Mouse (Mus musculus) gastrocnemius, adult 2 months (tissue): ENCODE measurements around the gene Ccdc57. TPM values are rescaled to one million over a fixed set of nuclear protein-coding genes. Genes with fewer than 3 reads are reported as not detected.

Experiments
- DNase-seq: peaks from one replicate; pipeline ENCODE4 v3.0.0; 2022
- H3K27ac ChIP-seq: fragments of 200-600 bp; 2 replicates; pipeline ENCODE4 v1.8.1; 2022; ENCODE audit warnings: mild to moderate bottlenecking
- H3K4me3 ChIP-seq: fragments of 200-600 bp; 2 replicates; pipeline ENCODE4 v1.8.1; 2022; ENCODE audit warnings: mild to moderate bottlenecking, moderate library complexity
- CTCF ChIP-seq: fragments of 200-600 bp; IDR thresholded peaks from 2 replicates; pipeline ENCODE4 v1.8.1; 2022; ENCODE audit warnings: antibody characterized with exemption, mild to moderate bottlenecking, moderate library complexity
- intact Hi-C: fragments of 180-260 bp; cut with DNase I; formaldehyde crosslinking; loops from one replicate; pipeline ENCODE4 v1.15.1; 2025
- total RNA-seq, 2 experiments: library from RNA; stranded (reverse); gene quantifications; 2 replicates each; pipeline ENCODE4 v1.2.3; 2021

Ccdc57 gene
- total RNA-seq, 2 experiments from 2014 or later, result 3.4 to 3.6 TPM

DNA sequence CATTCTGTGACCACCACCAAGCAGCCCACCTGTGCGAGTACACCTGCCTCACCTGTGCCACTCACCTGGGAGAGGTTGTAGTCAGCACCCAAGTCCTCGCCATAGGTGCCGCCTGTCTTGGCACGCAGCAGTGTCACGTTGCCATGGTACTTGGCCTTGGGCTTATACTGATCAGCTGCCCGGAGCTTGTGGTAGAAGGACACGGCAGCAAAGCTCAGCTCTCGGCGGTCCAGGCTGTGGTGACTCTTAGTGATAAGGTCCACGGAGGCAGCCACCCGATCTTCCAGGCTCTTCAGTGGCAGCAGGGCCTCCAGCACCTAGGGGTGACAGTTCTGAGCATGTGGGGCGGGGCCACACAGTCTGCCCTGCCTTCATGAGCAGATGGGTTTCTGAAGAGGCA, 124.7 kb downstream of the Ccdc57 start:
- H3K27ac ChIP-seq, result no peak overlapping the region
- no peak for TF ChIP-seq CTCF
- H3K4me3 ChIP-seq, result no peak overlapping the region
- intact Hi-C loops, result no loop called here
- no peak for DNase-seq

GRCm38 (mm10) chr11:120805375-120806298, 127.0 kb downstream of the Ccdc57 start:
- intact Hi-C loops, result no loop called here
- Histone ChIP-seq H3K27ac (no peak overlapping the region), H3K4me3 (no peak overlapping the region)
- TF ChIP-seq CTCF, result no peak
- DNase-seq, result no peak

- TF ChIP-seq CTCF, result no peak
- intact Hi-C loops, result no loop called here
- no peak for DNase-seq
These were observed 127.9 kb downstream of the Ccdc57 start for GRCm38 (mm10) chr11:120804769-120805168.

DNA sequence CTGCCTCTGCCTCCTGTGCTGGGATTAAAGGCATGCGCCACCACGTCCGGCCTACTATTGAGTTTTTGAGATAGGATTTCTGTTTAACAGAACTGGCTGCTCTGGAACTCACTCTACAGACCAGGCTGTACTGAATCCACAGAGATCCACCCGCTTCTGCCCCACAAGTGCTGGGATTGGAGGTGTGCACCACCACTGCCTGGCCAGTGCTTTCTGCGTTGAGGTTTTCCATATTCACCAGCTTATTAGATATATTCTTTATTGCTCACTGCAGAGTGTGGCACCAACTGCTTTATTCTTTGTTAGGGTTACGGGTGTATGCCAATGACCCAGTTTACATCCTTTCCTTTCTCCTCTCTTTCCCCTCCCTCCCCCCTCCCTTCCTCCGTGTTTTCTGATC, 128.4 kb downstream of the Ccdc57 start:
- DNase-seq, result no peak
- Histone ChIP-seq H3K27ac (no peak overlapping the region), H3K4me3 (no peak overlapping the region)
- TF ChIP-seq CTCF, result no peak
- intact Hi-C loops, result no loop called here

More at GRCm38 (mm10) chr11:120804769-120805168, 127.9 kb downstream of the Ccdc57 start:
- no peak overlapping the region for H3K4me3 ChIP-seq
- no peak overlapping the region for H3K27ac ChIP-seq

DNA sequence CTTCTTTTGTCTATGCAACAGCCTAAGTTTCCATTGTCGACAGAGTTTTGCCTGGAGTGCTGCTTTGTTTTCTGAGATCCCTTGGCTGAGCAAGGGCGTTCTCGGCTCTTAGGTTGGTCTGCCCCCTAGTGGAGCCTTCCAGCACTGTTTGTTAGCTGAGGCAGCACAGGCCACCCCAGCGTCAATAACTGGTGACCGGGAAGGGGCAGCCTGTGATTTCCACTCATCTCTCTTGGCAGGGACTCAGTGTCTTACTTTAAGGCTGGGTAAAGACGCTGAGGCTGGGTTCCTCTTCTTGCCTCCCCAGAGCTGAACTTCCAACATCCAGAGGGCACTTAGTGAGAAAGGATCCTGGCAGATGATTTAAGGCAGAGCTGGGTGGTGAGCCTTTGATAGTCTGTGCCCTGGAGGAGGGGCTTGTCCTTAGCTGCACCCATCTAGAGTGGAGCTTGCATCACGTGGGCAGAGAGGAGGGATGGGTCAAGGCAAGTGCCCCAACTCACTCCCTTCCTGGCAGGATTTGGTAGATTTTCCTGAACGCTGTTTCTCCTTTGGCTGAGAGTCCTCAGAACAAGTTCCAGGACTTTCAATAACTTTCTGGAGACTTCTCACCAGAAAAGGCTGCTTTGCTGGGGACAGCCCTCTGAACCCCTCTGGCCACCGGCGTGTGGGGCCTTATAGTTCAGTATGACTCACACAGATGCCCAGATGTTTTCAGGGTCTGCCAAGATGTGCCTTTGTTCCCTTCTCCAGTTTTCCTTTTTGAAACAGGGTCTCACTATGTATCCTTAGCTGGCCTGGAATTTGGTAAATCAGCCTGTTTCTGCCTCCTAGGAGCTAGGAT, 132.4 kb downstream of the Ccdc57 start:
- H3K4me3 ChIP-seq, result peak overlapping the region; percentile 57
- intact Hi-C loops, result no loop called here
- TF ChIP-seq CTCF, result peak; percentile 96

DNA sequence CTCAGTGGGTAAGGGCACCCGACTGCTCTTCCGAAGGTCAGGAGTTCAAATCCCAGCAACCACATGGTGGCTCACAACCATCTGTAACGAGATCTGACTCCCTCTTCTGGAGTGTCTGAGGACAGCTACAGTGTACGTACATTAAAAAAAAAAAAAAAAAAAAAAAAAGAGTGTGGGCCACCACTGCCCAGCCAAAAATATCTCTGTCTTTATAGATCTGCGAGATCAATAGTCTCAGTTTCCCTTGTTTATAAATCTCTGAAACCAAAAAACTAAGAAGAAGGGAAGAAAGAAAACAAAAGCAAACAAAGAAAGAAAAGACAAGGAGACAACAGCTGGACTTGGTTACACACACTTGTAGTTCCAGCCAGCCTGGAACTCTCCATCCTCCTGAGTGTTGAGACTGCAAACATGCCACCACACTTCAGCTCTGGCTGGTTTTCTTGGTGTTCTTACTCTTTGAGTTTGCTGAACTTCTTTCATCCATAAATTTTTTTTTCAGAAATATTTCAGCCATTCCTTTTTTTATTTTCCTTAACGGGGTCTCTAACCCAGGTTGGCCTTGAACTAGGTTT, 133.3 kb downstream of the Ccdc57 start:
- no peak for TF ChIP-seq CTCF
- Histone ChIP-seq H3K27ac (peak overlapping the region; percentile 86), H3K4me3 (peak overlapping the region; percentile 57)
- DNase-seq, result no peak
- intact Hi-C loops, result no loop called here

More for the DNA sequence above, 132.4 kb downstream of the Ccdc57 start:
- H3K27ac ChIP-seq, result peak overlapping the region; percentile 86
- DNase-seq, result peak; percentile 92

GRCm38 (mm10) chr11:120798244-120798643, 134.4 kb downstream of the Ccdc57 start:
- Histone ChIP-seq H3K4me3 (no peak overlapping the region), H3K27ac (no peak overlapping the region)
- no peak for TF ChIP-seq CTCF
- intact Hi-C loops, result no loop called here
- no peak for DNase-seq

DNA sequence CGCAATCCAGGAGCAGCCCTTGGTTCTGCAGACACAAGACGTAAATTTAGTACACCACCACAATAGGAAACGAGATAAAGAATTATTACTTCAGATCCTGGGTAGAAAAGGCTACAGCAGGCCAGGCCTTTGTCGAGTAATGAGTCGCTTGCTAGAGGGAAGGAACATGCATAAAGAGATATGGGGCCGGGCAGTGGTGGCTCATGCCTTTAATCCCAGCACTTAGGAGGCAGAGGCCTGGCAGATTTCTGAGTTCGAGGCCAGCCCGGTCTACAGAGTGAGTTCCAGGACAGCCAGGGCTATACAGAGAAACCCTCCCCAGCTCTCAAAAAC, 136.1 kb downstream of the Ccdc57 start:
- TF ChIP-seq CTCF, result no peak
- DNase-seq, result no peak
- Histone ChIP-seq H3K27ac (peak overlapping the region; percentile 95), H3K4me3 (peak overlapping the region; percentile 77)
- intact Hi-C loops, result no loop called here

DNA sequence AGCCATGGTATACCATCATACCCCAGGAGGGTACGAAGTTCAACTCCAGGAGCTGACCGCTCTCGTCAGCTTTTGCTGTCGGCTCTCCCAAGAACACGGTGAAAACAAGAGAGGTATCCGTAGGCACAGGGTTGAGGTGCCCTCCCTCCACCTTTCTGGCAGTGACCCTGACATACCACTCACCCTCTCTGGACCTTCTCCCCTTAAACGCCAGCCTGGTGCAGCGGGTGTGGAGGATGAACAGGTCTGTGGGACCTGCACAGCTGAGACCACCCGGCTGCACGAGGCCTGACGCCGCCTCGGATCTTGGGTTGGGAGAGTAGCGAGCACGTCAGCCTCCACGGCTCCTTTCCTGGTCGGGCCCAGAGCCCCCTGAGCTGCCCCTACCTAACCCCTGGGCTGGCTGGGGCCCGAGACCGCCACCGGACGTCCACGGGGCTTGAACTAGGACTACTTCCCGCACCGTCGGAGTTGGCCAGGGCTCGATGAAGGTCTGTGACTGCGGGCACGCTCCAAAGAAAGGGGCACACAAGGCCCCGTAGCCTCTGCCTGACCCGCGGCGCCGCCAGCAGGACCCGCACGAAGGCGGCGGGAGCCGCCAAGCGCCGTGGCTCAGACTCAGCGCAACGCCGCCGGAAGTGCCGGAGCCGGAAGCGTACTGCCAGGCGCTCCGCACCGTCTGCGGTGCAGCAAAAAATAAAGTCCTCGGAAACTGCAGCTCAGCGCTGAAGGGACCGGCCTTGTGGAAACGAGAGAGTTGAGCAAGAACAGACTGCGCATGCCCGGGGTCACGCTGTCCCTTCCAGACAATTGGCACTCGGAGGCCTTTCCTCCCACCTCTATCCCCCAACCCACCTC, 136.7 kb downstream of the Ccdc57 start, which contains the start of gene Dus1l:
TSS of gene Dus1l (minus strand) at position 648 of the 858 bp plus-strand sequence.
- Histone ChIP-seq H3K4me3 (peak within 1 kb of the TSS; percentile 77), H3K27ac (peak within 1 kb of the TSS; percentile 95)
- TF ChIP-seq CTCF, result peak; percentile 13; the same call in 1 of the 2 replicates
- peak; percentile 97 for DNase-seq
- intact Hi-C loops, result no loop called here

DNA sequence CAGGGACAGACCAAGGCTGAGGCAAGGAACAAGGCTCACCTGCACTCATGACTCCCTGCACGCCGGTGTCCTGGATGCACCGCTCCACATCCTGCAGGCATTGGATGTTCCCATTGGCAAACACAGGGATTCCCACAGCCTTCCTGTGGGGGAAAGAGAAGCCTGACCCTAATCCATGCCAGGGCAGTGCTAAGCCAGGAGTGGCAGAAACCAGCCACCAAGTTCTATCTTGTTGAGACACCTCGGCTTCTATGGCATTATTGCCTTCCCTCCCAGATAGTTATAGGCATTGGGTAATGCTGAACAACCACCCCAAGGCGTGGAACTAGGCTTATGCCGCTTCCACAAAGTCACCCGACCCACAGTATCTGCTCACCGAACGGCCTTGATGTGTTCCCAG, 140.0 kb downstream of the Ccdc57 start:
- H3K4me3 ChIP-seq, result no peak overlapping the region
- TF ChIP-seq CTCF, result no peak
- DNase-seq, result no peak
- intact Hi-C loops, result no loop called here
- no peak overlapping the region for H3K27ac ChIP-seq

GRCm38 (mm10) chr11:120789810-120790209, 142.9 kb downstream of the Ccdc57 start:
- TF ChIP-seq CTCF, result 0 out of 2 replicates have a peak, but pooled peaks have one; percentile 6
- intact Hi-C loops, result loop anchor here (10.0 kb wide), 1 partner anchor 295 kb away; the partner anchor contains the start of gene Slc25a10
- Histone ChIP-seq H3K27ac (no peak overlapping the region), H3K4me3 (no peak overlapping the region)
- DNase-seq, result no peak
